Mouse (Mus musculus) liver, embryonic 16.5 days (tissue): ENCODE results near the gene R3hdm1. TPM values are rescaled to one million over a fixed set of nuclear protein-coding genes. Genes with fewer than 3 reads are reported as not detected.

ENCODE experiments used
- ATAC-seq: fragments of 200-750 bp; cut with Nextera tagmentation; 2 replicates; pipeline ENCODE4 v1.8.0; 2017; ENCODE audit warnings: low read depth, mild to moderate bottlenecking, moderate number of reproducible peaks, moderate library complexity
- H3K27ac ChIP-seq: fragments of 300-500 bp; sonication (generic); 2 replicates; pipeline ENCODE4 v1.5.1; 2014; ENCODE audit warnings: mild to moderate bottlenecking, low read length
- H3K27me3 ChIP-seq: fragments of 300-500 bp; sonication (generic); 2 replicates; pipeline ENCODE4 v1.6.1; 2014; ENCODE audit warnings: low read depth, low read length, mixed read lengths; ENCODE audit not compliant: control insufficient read depth, insufficient read depth
- H3K36me3 ChIP-seq: fragments of 300-500 bp; sonication (generic); 2 replicates; pipeline ENCODE4 v1.6.1; 2014; ENCODE audit warnings: mild to moderate bottlenecking; ENCODE audit not compliant: control insufficient read depth, insufficient read depth
- H3K4me1 ChIP-seq: fragments of 300-500 bp; sonication (generic); 2 replicates; pipeline ENCODE4 v1.6.1; 2014; ENCODE audit warnings: low read depth, low read length, mixed read lengths; ENCODE audit not compliant: control insufficient read depth
- H3K4me2 ChIP-seq: fragments of 300-500 bp; sonication (generic); 2 replicates; pipeline ENCODE4 v1.6.1; 2014; ENCODE audit warnings: low read depth, low read length, mixed read lengths
- H3K4me3 ChIP-seq: fragments of 300-500 bp; sonication (generic); 2 replicates; pipeline ENCODE4 v1.5.1; 2014; ENCODE audit warnings: low read depth, mild to moderate bottlenecking, low read length
- H3K9ac ChIP-seq: fragments of 300-500 bp; sonication (generic); 2 replicates; pipeline ENCODE4 v1.6.1; 2014; ENCODE audit warnings: low read depth, low read length
- H3K9me3 ChIP-seq: fragments of 300-500 bp; sonication (generic); replicated peaks from 2 replicates; pipeline ENCODE4 v1.6.1; 2016; ENCODE audit warnings: low read length; ENCODE audit not compliant: control insufficient read depth
- WGBS: fragments of 180-500 bp; shearing (Covaris S2); extraction: QIAGEN DNeasy Blood & Tissue Kit; methylation state at CpG from one replicate; pipeline ENCODE4 v1.1.7; 2014; ENCODE audit not compliant: insufficient replicate concordance; 5-methylcytosine and 5-hydroxymethylcytosine counted together
- polyA plus RNA-seq: library from polyadenylated mRNA; unstranded; fragments of >200 nt; fragmentation: Nextera tagmentation; extraction: Ambion mirVana; gene quantifications from 2 replicates; pipeline ENCODE4 v1.2.1, GENCODE M21; 2015

The R3hdm1 gene
- polyA plus RNA-seq, 1 experiment from 2014 or later, result 31.5 TPM

GRCm38 (mm10) chr1:128070003-128070402 is 33.1 kb upstream of the R3hdm1 start:
- Histone ChIP-seq H3K9ac (no peak overlapping the region), H3K27me3 (no peaks in the 10 kb centered on the region), H3K4me1 (no peaks in the 10 kb centered on the region; the same call in none of the 2 replicates), H3K4me2 (no peak overlapping the region), H3K4me3 (no peak overlapping the region), H3K9me3 (no peaks in the 10 kb centered on the region), H3K27ac (no peak overlapping the region), H3K36me3 (no peaks in the 10 kb centered on the region)
- WGBS, result 78% methylated on average over 3 of the region's 3 CpGs
- no peak for ATAC-seq

GRCm38 (mm10) chr1:128073051-128073450 is 30.1 kb upstream of the R3hdm1 start:
- Histone ChIP-seq H3K4me1 (no peaks in the 10 kb centered on the region; the same call in none of the 2 replicates), H3K4me2 (no peak overlapping the region), H3K9ac (no peak overlapping the region), H3K36me3 (no peaks in the 10 kb centered on the region), H3K27me3 (no peaks in the 10 kb centered on the region), H3K9me3 (no peaks in the 10 kb centered on the region), H3K4me3 (no peak overlapping the region), H3K27ac (no peak overlapping the region)
- no peak for ATAC-seq
- 82% methylated on average over 6 of the region's 6 CpGs for WGBS

- no peak for ATAC-seq
- Histone ChIP-seq H3K4me1 (no peaks in the 10 kb centered on the region), H3K9me3 (no peaks in the 10 kb centered on the region), H3K27ac (no peak overlapping the region), H3K36me3 (no peaks in the 10 kb centered on the region), H3K4me2 (no peak overlapping the region), H3K9ac (no peak overlapping the region), H3K4me3 (no peak overlapping the region), H3K27me3 (no peaks in the 10 kb centered on the region)
- WGBS, result 76% methylated on average over 8 of the region's 8 CpGs
These were observed 26.2 kb upstream of the R3hdm1 start for GRCm38 (mm10) chr1:128076791-128077479.

GRCm38 (mm10) chr1:128077788-128078187 is 25.3 kb upstream of the R3hdm1 start:
- no peaks in the 10 kb centered on the region for H3K36me3 ChIP-seq
- 76% methylated on average over 2 of the region's 2 CpGs for WGBS
- no peak overlapping the region for H3K9ac ChIP-seq
- H3K27me3 ChIP-seq, result no peaks in the 10 kb centered on the region
- H3K4me3 ChIP-seq, result no peak overlapping the region
- H3K27ac ChIP-seq, result no peak overlapping the region
- no peak for ATAC-seq
- H3K4me2 ChIP-seq, result no peak overlapping the region
- H3K4me1 ChIP-seq, result no peaks in the 10 kb centered on the region
- no peaks in the 10 kb centered on the region for H3K9me3 ChIP-seq

- no peaks in the 10 kb centered on the region for H3K4me1 ChIP-seq
- H3K27me3 ChIP-seq, result no peaks in the 10 kb centered on the region
- ATAC-seq, result no peak
- H3K27ac ChIP-seq, result no peak overlapping the region
- no peak overlapping the region for H3K4me2 ChIP-seq
- H3K9ac ChIP-seq, result no peak overlapping the region
- H3K36me3 ChIP-seq, result no peaks in the 10 kb centered on the region
- no peaks in the 10 kb centered on the region for H3K9me3 ChIP-seq
- H3K4me3 ChIP-seq, result no peak overlapping the region
- WGBS, result 76% methylated on average over 1 of the region's 1 CpGs
These were observed 24.5 kb upstream of the R3hdm1 start for GRCm38 (mm10) chr1:128078646-128079045.

GRCm38 (mm10) chr1:128080936-128081696 is 22.0 kb upstream of the R3hdm1 start:
- Histone ChIP-seq H3K4me3 (no peak overlapping the region), H3K27me3 (no peaks in the 10 kb centered on the region), H3K36me3 (no peaks in the 10 kb centered on the region), H3K27ac (no peak overlapping the region), H3K9me3 (no peaks in the 10 kb centered on the region), H3K4me1 (no peaks in the 10 kb centered on the region), H3K9ac (no peak overlapping the region), H3K4me2 (no peak overlapping the region)
- no peak for ATAC-seq
- 69% methylated on average over 5 of the region's 5 CpGs for WGBS

DNA sequence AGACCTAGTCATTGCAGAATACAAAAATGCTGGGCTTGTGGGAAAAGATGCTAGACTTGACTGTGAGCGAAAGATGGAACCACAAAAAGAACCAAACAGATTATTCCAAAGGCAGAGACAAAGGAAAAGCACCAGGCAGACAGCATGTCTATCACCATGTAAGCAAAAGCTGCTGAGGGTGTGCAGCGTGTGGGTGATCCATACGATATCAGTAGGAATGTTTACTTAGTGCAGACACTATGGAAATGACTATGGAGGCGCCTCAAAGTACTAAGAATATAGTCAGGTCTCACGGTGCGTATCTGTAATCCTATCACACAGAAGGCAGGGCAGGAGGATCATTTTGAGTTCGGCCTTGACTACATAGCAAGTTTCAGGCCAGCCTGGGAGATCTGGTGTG is 21.2 kb upstream of the R3hdm1 start:
- WGBS, result 74% methylated on average over 7 of the region's 7 CpGs
- H3K4me2 ChIP-seq, result no peak overlapping the region
- H3K27ac ChIP-seq, result no peak overlapping the region
- no peaks in the 10 kb centered on the region for H3K9me3 ChIP-seq
- H3K9ac ChIP-seq, result no peak overlapping the region
- H3K4me3 ChIP-seq, result no peak overlapping the region
- ATAC-seq, result no peak
- H3K27me3 ChIP-seq, result no peaks in the 10 kb centered on the region
- no peaks in the 10 kb centered on the region for H3K4me1 ChIP-seq
- H3K36me3 ChIP-seq, result no peaks in the 10 kb centered on the region

DNA sequence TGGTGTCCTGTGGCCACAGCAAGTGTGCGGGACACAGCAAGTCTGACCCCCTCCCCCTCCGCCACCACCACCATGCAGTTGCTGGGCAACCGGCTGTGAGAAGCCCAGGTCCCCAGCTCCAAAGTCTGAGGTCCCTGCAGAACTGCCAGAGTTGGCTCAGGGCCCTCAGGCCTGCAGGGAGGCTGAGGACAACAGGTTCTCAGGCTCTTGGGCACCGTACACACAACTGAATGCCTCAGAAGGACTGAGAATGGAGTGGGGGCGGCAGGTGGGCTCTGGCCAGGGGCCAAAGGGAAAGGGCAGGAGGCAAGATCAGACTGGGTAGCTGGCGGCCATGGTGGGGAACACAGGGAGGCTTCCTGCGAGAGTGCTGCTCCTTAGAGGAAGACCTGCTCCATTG is 20.3 kb upstream of the R3hdm1 start:
- ATAC-seq, result peak; percentile 64

DNA sequence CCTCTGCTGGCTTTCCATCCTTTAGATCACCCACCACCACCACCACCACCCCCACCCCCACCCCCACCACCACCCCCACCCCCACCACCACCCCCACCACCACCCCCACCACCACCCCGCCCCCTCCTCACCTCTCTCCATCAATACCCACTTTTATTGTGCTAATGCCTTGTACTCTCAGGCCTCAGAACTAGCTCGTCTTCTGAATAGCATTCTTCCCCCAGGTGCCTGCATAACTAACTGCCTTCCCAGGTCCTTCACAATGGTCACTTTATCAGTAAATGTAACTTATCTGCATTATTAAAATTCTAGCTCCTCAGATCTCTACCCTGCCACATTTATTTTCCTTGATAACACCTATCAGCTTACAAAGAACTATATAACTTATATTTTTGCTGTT is 8.4 kb upstream of the R3hdm1 start:
- ATAC-seq, result no peak
- Histone ChIP-seq H3K27ac (no peak overlapping the region), H3K4me1 (no peaks in the 10 kb centered on the region), H3K9ac (no peak overlapping the region), H3K9me3 (no peaks in the 10 kb centered on the region), H3K36me3 (no peaks in the 10 kb centered on the region), H3K27me3 (no peaks in the 10 kb centered on the region), H3K4me3 (no peak overlapping the region), H3K4me2 (no peak overlapping the region)
- WGBS, result 79% methylated on average over 1 of the region's 2 CpGs

More for the DNA sequence above, 20.3 kb upstream of the R3hdm1 start:
- H3K27ac ChIP-seq, result no peak overlapping the region
- H3K27me3 ChIP-seq, result no peaks in the 10 kb centered on the region
- no peaks in the 10 kb centered on the region for H3K9me3 ChIP-seq
- WGBS, result 75% methylated on average over 7 of the region's 7 CpGs
- no peak overlapping the region for H3K4me2 ChIP-seq
- no peaks in the 10 kb centered on the region for H3K36me3 ChIP-seq
- H3K4me3 ChIP-seq, result no peak overlapping the region
- H3K9ac ChIP-seq, result no peak overlapping the region
- no peaks in the 10 kb centered on the region for H3K4me1 ChIP-seq
